Mouse (Mus musculus) ES-CJ7 (cell line): Measurements from ENCODE around the gene Apmap.

ENCODE experiments used
- DNase-seq: peaks from one replicate; pipeline ENCODE4 v3.0.0; 2011; ENCODE audit warnings: low read depth, low spot score

The Apmap gene

GRCm38 (mm10) chr2:150608087-150608799 is at the start of gene Apmap:
Gene Apmap, minus strand, starts transcription at chr2:150608567.
- DNase-seq: peak; percentile 97

DNA sequence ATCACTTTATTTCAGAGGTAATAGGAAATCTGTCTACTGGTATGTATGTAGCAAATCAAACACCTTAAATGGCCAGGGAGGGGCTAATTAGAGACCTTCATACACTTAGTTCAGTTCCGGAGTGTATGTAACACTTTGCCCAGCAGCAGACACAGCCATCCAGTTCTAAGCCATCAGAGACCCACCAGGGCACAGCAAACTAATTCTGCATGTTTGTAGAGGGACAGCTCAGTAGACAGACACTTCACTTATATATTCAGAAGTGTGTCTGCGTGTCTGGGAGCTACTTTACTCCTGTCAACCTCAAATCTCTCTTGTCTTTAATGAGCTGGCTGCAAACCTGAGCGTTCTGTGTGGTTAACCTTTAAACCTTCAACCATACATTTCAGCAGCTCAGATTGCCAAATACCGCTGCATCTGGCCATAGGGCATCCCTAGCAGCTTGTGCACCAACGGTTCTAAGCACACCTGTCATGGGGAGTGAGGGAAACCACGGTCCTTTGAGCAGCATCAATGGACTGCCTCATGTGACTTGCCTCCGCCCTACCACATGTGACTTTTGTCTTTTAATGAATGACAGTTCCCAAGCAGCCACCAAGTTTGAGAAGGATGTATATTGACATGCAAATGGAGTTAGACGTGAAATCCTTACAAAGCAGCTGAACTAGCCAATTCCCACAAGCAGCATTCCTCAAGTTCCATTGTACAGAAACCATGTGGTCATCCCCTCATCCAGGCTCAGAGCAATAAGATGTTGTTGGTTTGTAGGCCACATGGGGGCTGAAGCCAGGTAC is 48.8 kb upstream of the Apmap start:
- peak; percentile 89 for DNase-seq

DNA sequence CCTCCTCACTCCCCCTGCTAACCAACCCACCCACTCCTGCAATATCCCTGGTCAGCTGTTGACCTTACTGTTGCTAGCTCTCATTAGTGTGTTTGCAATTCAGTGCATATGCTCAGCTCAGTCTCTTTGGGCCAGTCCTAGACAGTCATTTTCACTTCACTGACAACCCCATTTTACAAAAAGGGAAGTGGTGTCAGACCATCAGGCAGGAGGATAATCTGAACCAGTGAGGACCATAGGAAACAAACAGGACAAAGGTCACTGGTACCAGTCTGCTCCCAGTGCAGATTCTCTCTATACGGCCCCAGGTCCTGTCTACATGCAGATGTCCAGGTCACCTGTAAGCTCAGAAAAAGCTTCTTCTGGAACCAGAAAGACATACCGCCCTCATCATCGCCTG is 47.7 kb upstream of the Apmap start:
- no peak for DNase-seq

GRCm38 (mm10) chr2:150655290-150655689 is 46.9 kb upstream of the Apmap start:
- DNase-seq: no peak

DNA sequence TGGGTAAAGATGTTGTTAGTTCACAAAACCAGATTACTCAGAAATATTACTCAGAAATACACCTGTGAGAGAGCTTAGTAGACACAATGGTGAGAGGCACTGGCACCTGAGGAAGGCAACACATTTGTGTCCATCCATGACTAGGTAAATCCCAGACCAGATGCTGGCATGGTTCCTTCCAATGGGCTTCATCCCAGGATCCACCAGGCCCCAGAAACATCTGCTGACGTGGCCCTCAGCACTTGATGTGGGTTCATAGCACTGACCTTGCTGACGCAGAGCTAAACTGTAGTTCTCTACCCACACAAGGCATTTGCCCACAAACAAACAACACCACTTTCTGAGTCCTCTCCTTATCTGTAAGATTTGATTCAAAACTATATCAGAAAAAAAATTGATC is 46.4 kb upstream of the Apmap start:
- DNase-seq: no peak

DNA sequence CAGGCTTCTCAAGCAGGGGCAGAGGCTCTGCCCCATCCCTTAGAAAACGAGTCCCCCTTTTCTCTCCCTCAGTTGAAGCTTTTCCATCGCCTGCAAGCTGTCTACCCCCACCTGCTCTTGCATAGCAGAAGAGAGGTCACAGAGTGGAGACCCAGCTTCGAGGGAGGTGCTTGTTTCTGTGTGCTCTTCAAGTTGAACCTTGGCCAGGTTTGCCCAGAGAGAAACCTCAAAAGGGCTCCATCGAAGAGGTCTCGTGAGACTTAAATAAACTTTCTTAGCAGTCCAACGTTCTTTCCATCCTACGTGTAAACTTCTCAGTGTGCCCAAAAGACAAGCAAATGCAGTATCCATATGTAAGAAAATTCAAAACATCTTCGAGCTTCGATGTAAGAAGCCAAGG is 43.0 kb upstream of the Apmap start:
- no peak for DNase-seq

GRCm38 (mm10) chr2:150650511-150651074 is 42.2 kb upstream of the Apmap start:
- peak; percentile 45 for DNase-seq

DNA sequence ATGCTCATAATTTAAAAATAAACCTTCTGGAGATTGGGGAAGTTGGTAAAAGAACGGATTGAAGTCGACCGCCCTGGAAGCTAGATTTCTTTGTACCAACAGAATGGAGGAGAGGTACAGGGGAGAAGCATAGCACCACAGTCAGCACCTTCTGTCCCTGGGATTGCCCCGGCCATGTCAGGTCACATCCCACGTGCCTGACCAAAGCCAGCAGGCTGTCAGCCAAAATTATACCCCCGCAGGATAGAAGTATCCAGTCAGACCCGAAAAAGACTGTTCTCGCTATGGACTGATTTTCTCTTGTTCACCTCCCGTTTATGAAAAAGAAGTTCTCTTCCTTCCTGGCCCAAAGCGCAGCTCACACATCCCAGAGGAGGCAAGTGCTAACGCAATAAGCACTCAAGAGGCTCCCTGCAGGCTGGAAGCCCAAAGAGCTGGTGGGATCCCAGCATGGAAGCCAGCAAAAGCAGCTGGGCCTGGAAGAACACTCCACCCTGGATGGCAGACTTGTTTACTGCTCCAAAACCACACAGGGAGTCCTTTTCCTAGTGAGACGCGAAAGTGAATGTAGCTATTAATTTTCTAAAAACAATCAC is 40.0 kb upstream of the Apmap start:
- DNase-seq: no peak

GRCm38 (mm10) chr2:150647681-150648299 is 39.4 kb upstream of the Apmap start:
- DNase-seq: no peak

DNA sequence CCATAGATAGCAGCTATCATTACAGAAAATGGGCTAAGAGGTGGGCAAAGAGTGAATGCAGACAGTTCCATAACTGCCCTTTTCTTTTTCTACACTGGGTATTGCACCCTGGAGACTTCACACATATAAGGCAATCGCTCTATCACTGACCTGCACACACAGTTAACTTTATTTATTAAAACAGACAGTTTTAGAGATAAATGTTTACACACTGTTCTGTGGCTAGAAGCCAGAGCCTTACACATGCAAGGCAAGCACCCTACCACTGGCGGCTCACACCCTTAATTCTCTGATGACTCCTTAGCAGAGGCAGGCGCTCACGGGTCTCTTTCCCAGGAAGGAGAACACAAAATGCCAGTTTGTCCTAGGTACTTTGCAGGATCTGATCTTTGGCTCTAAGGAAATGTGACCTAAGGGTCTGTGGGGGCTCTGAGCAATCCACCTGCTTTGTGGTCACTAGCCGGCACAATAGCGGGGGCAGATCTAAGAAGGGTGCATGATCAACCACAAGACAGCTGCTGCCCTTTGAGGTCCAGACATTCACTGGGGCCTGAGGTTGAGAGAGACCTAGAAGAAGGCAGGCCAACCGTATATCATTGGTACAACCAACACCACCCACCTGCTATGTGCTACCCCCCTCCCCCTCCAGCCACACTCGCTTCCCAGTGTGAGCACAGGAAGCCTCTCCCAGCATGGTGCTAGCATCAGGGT is 38.2 kb upstream of the Apmap start:
- DNase-seq: no peak

GRCm38 (mm10) chr2:150645225-150645624 is 36.9 kb upstream of the Apmap start:
- no peak for DNase-seq

GRCm38 (mm10) chr2:150643726-150644415 is 35.5 kb upstream of the Apmap start:
- DNase-seq: peak; percentile 50

DNA sequence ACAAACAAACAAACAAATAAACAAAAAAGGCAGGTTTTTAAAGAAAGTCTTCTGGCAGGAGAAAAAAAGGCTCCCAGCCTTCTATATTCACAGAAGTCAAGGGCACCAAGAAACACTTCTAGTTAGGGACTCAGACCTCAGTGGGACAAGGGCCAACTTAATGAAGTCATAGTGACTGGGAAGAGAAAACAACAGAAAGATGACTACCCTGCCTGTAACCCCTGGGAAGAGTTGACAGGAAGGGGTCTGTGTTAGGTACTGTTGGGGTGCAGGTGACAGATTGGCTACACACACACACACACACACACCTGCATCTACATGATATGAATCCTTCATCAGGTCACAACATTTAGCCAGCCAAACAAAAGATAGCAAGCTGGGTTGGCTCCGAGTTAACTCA is 34.8 kb upstream of the Apmap start:
- DNase-seq: no peak

DNA sequence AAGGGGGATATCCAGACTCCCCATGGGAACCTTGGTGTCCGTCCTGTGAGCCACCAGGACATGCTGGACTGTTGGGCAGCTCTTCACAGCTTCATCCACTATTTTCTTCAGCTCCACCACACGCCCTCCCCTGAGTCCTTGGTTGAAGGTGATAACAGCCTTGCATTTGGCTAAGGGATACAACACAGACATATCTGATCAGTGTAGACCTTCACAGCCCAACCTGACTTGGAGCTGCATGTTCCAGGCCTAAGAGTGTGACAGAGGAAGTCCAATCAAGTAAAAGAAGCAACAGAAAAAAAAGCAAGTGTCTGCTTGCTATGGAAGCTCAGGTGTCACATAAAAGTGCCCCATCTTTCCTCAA is 30.0 kb upstream of the Apmap start:
- DNase-seq: peak; percentile 27

GRCm38 (mm10) chr2:150637702-150638369 is 29.5 kb upstream of the Apmap start:
- DNase-seq: peak; percentile 80

GRCm38 (mm10) chr2:150635877-150636446 is 27.6 kb upstream of the Apmap start:
- DNase-seq: peak; percentile 47

- no peak for DNase-seq
Measured at GRCm38 (mm10) chr2:150629255-150629654, 20.9 kb upstream of the Apmap start.

DNA sequence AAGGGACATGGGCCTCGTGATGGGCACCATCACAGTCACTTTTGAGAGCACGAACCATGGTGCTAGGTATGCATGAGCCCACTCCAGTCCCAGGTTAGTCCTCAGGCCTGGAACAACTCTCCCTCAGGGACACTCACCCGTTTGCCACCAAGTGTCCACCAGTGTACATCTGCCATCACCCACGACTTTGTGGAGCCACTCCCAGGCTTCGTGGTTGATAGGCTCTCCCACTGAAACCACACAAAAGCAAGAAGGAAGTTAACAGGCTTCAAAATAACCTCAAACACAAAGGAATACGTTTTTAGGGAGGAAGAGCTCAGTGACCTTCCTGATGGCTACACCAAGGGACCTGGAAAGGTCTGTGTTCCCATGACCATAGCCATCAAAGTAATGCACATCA is 18.8 kb upstream of the Apmap start:
- no peak for DNase-seq

GRCm38 (mm10) chr2:150624926-150625325 is 16.6 kb upstream of the Apmap start:
- no peak for DNase-seq

DNA sequence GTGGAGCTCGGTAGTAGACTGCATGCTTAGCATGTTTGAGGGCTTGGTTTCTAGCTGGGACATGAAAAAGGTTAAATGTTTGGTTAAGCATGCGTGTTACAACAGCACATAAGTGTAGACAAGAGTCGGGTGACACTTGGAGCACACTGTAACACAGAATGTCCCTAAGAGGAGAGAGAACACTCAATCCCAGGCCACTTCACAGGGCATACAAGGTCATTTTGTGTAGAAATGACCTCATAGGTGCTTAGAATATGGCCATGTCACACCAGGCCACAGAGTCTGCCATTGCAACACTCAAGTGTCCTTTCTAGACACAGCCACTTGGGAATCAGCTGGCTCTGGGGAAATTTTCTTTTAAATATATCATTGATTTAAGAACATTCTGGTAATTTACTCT is 15.6 kb upstream of the Apmap start:
- DNase-seq: no peak
